Mouse (Mus musculus) liver, embryonic 14.5 days (tissue): ENCODE measurements at regions not wholly inside any gene's neighbourhood (a gene's known extent, or its start where the extent isn't known, plus 50 kb on each side); places are given as distances from the start of the nearest gene placed in this dataset.

Experiments
- ATAC-seq: fragments of 200-750 bp; cut with Nextera tagmentation; 2 replicates; pipeline ENCODE4 v1.8.0; 2017; ENCODE audit warnings: moderate number of reproducible peaks, mild to moderate bottlenecking, moderate library complexity; ENCODE audit not compliant: insufficient read depth
- DNase-seq, 3 experiments: peaks; one replicate each; pipeline ENCODE4 v3.0.0-alpha.2; 2012 to 2013; ENCODE audit warnings: low read depth in 3 of 3, low spot score in 3 of 3
- H3K27ac ChIP-seq: fragments of 300-500 bp; sonication (generic); 2 replicates; pipeline ENCODE4 v1.5.1; 2014; ENCODE audit warnings: moderate library complexity, mild to moderate bottlenecking, control low read depth, inconsistent platforms
- H3K27me3 ChIP-seq: fragments of 300-500 bp; sonication (generic); 2 replicates; pipeline ENCODE4 v1.6.1; 2014; ENCODE audit warnings: mild to moderate bottlenecking, low read length, moderate library complexity; ENCODE audit not compliant: control insufficient read depth, insufficient read depth
- H3K36me3 ChIP-seq: fragments of 300-500 bp; sonication (generic); replicated peaks from 2 replicates; pipeline ENCODE4 v1.6.1; 2014; ENCODE audit warnings: low read depth; ENCODE audit not compliant: control insufficient read depth, insufficient read depth
- H3K4me1 ChIP-seq, 2 experiments: fragments of 200-500 bp in 1 of 2; fragments of 300-500 bp in 1 of 2; sonication (generic) in 1 of 2; replicated peaks; 2 replicates each; pipeline ENCODE4 v1.6.1; 2012 to 2014; ENCODE audit warnings: antibody characterized with exemption in 1 of 2, inconsistent platforms in 1 of 2, low read length in 1 of 2; ENCODE audit not compliant: control insufficient read depth in 2 of 2, insufficient read depth in 2 of 2
- H3K4me2 ChIP-seq: fragments of 300-500 bp; sonication (generic); 2 replicates; pipeline ENCODE4 v1.6.1; 2014; ENCODE audit warnings: low read depth, mild to moderate bottlenecking, control low read depth, moderate library complexity
- H3K4me3 ChIP-seq, 2 experiments: fragments of 200-500 bp in 1 of 2; fragments of 300-500 bp in 1 of 2; sonication (generic) in 1 of 2; 2 replicates each; pipeline ENCODE4 v1.5.1; 2012 to 2014; ENCODE audit warnings: low read depth in 2 of 2, low read length in 2 of 2, mild to moderate bottlenecking in 2 of 2, control low read depth in 1 of 2, inconsistent platforms in 1 of 2, moderate library complexity in 1 of 2; ENCODE audit not compliant: insufficient read depth in 1 of 2
- H3K9ac ChIP-seq: fragments of 300-500 bp; sonication (generic); replicated peaks from 2 replicates; pipeline ENCODE4 v1.6.1; 2014; ENCODE audit warnings: mild to moderate bottlenecking, control low read depth, moderate library complexity
- H3K9me3 ChIP-seq: fragments of 300-500 bp; sonication (generic); 2 replicates; pipeline ENCODE4 v1.6.1; 2016; ENCODE audit warnings: low read length, mixed read lengths; ENCODE audit not compliant: control insufficient read depth
- CTCF ChIP-seq: IDR thresholded peaks from 2 replicates; pipeline ENCODE4 v1.5.1; 2016; ENCODE audit warnings: antibody characterized with exemption, low read depth, control low read depth
- EP300 ChIP-seq: IDR thresholded peaks from 2 replicates; pipeline ENCODE4 v1.6.1; 2016; ENCODE audit warnings: antibody characterized with exemption, low read depth
- WGBS: fragments of 180-500 bp; shearing (Covaris S2); extraction: QIAGEN DNeasy Blood & Tissue Kit; methylation state at CpG from one replicate; pipeline ENCODE4 v1.1.7; 2014; ENCODE audit not compliant: insufficient replicate concordance; 5-methylcytosine and 5-hydroxymethylcytosine counted together

DNA sequence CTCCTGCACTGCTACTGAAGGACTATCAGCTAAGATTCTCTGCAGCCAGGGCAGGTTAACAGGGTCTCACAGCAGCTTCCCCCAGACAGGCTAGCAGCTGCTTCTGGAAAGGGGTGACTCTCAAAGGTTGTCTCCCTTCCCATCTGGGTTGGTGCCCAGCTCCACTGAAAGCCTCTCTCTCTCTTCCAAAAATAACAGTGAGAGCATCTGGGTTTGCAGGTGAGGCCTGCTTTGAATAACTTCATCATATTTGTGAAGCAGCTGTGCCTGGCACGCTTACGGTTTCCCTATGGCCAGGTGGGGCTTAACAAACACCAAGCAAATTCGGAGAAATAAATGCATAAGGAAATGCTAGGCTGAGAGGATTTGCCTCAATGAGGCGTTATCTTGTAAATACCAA, 58.5 kb upstream of the Bod1 start:
- ATAC-seq (no peak), DNase-seq (no peak)
- H3K4me3 ChIP-seq = no peak overlapping the region
- H3K27me3 ChIP-seq = 0 out of 2 replicates have a peak, but pooled peaks cover 3% of the 10 kb centered on the region
- H3K36me3 ChIP-seq = no peaks in the 10 kb centered on the region
- WGBS = 61% methylated on average over 4 of the region's 4 CpGs
- no peak overlapping the region for H3K9ac ChIP-seq
- peaks cover 0 to 17% of the 10 kb centered on the region in 2 experiments; a peak in 2 of 4 replicates for H3K4me1 ChIP-seq
- H3K4me2 ChIP-seq = no peak overlapping the region
- TF ChIP-seq EP300 (no peak), CTCF (no peak)
- H3K27ac ChIP-seq = no peak overlapping the region
- H3K9me3 ChIP-seq = no peaks in the 10 kb centered on the region

DNA sequence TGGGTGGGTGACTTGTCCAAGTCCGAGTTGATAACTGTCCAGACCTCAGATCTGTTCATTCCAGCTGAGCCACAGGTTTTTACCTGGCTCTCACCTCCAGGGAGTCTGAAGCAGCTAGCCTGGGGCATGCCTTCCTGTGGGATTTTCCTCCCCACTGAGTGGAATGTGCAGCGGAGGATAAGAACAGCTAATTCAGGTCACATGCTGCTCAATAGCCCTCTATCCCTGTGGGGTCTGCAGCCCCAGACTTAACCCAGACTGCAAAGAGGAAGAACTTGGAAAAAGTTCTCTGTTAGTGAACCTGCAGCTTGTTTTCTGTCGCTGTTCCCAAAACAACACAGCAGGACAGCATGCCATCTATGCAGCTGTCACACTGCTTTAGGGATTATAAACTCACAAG, 59.0 kb upstream of the Bod1 start:
- Histone ChIP-seq H3K4me3 (no peak overlapping the region), H3K4me2 (no peak overlapping the region), H3K27ac (no peak overlapping the region), H3K27me3 (0 out of 2 replicates have a peak, but pooled peaks cover 3% of the 10 kb centered on the region), H3K9ac (no peak overlapping the region), H3K4me1 (peaks cover 0 to 18% of the 10 kb centered on the region in 2 experiments; a peak in 2 of 4 replicates), H3K9me3 (no peaks in the 10 kb centered on the region), H3K36me3 (no peaks in the 10 kb centered on the region)
- TF ChIP-seq EP300 = no peak
- no peak for TF ChIP-seq CTCF
- no peak for DNase-seq
- 56% methylated on average over 3 of the region's 3 CpGs for WGBS
- ATAC-seq = no peak

DNA sequence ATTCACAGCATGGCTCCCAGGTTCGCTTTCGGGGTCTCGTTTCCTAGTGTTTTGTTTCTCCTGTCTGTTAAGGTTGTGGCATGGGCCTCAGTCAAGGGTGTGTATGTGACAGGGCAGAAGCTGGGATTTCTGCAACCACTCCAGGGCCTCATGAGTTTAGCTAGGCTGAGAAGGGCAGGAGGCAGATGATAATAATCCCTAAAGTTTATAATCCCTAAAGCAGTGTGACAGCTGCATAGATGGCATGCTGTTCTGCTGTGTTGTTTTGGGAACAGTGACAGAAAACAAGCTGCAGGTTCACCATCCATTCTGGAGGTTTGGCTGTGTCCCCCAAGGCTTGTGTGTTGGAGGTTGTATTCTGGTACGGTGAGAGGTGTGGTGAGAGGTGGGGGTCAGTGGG, 59.8 kb upstream of the Bod1 start:
- H3K4me3 ChIP-seq = no peak overlapping the region
- peaks cover 0 to 16% of the 10 kb centered on the region in 2 experiments; a peak in 2 of 4 replicates for H3K4me1 ChIP-seq
- no peaks in the 10 kb centered on the region for H3K9me3 ChIP-seq
- no peak overlapping the region for H3K4me2 ChIP-seq
- no peak overlapping the region for H3K9ac ChIP-seq
- WGBS = 79% methylated on average over 4 of the region's 4 CpGs
- TF ChIP-seq CTCF = no peak
- TF ChIP-seq EP300 = no peak
- H3K27ac ChIP-seq = no peak overlapping the region
- H3K36me3 ChIP-seq = no peaks in the 10 kb centered on the region
- 0 out of 2 replicates have a peak, but pooled peaks cover 3% of the 10 kb centered on the region for H3K27me3 ChIP-seq
- no peak for DNase-seq
- ATAC-seq = no peak

DNA sequence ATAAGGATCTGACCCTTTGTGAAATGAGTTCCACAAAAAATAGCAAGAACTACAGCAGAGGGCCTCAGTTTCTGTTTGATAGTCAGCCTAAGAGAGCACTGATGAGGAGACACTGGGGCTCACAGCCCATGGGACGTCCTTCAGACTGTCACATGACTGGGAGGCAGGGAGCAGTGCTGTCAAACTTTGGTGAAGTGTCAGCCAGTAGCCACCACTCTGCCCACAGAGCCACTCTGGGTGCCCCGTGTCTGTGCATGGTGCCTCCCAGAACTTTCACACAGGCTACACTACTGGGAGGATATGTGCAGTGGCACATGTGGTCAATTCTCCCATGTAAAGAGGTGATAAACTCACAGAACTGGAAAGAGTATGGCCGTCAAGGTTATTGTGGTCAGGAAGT, 60.7 kb upstream of the Bod1 start:
- TF ChIP-seq CTCF (no peak), EP300 (no peak)
- Histone ChIP-seq H3K4me2 (no peak overlapping the region), H3K4me3 (no peak overlapping the region), H3K4me1 (peaks cover 0 to 13% of the 10 kb centered on the region in 2 experiments; a peak in 2 of 4 replicates), H3K27me3 (no peaks in the 10 kb centered on the region), H3K27ac (no peak overlapping the region), H3K36me3 (no peaks in the 10 kb centered on the region), H3K9me3 (no peaks in the 10 kb centered on the region), H3K9ac (no peak overlapping the region)
- 6% methylated on average over 3 of the region's 3 CpGs for WGBS
- DNase-seq = no peak
- 0 out of 2 replicates have a peak, but pooled peaks have one; percentile 16 for ATAC-seq

DNA sequence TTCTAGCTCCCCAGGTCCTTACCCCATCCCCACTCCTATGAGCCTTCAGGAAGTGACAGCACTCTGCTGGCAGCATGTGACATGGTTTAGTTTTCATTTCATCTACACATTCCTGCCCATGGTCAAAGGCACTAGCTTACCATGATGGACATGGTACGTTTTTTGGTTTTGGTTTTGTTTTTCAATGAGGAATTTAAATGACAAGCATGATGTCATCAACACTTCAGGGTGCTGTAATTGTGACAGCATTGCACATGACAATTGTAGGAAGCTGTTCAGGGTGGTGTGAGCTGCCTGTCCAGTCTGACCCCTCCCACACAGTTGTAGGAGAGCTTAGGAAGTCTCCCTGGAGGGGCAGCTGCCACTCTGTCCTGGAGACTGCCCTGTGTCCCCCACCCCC, 61.3 kb upstream of the Bod1 start:
- no peak overlapping the region for H3K27ac ChIP-seq
- H3K9me3 ChIP-seq = no peaks in the 10 kb centered on the region
- DNase-seq = no peak
- H3K4me3 ChIP-seq = no peak overlapping the region
- H3K9ac ChIP-seq = no peak overlapping the region
- H3K4me2 ChIP-seq = no peak overlapping the region
- TF ChIP-seq CTCF = no peak
- TF ChIP-seq EP300 = no peak
- H3K36me3 ChIP-seq = no peaks in the 10 kb centered on the region
- H3K27me3 ChIP-seq = no peaks in the 10 kb centered on the region
- 11% methylated on average over 1 of the region's 1 CpGs for WGBS
- peaks cover 0 to 11% of the 10 kb centered on the region in 2 experiments; a peak in 2 of 4 replicates for H3K4me1 ChIP-seq
- 0 out of 2 replicates have a peak, but pooled peaks have one; percentile 2 for ATAC-seq
